Mouse (Mus musculus) hindbrain, embryonic 10.5 days (tissue): ENCODE data around the gene Slc36a2. TPM values are rescaled to one million over a fixed set of nuclear protein-coding genes. Genes with fewer than 3 reads are reported as not detected.
A peak's percentile ranks its signal among the peaks of the same experiment; 100 is the strongest.

ENCODE experiments used
- DNase-seq: peaks from one replicate; pipeline ENCODE4 v3.0.0-alpha.2; 2017; ENCODE audit warnings: low spot score
- H3K27ac ChIP-seq: fragments of 300-500 bp; sonication (generic); 2 replicates; pipeline ENCODE4 v1.5.1; 2016; ENCODE audit warnings: mild to moderate bottlenecking, moderate library complexity
- H3K27me3 ChIP-seq: fragments of 300-500 bp; sonication (generic); 2 replicates; pipeline ENCODE4 v1.6.1; 2016; ENCODE audit warnings: mild to moderate bottlenecking; ENCODE audit not compliant: poor library complexity, insufficient read depth, severe bottlenecking
- H3K36me3 ChIP-seq: fragments of 300-500 bp; sonication (generic); 2 replicates; pipeline ENCODE4 v1.6.1; 2016; ENCODE audit warnings: mild to moderate bottlenecking, moderate library complexity
- H3K4me1 ChIP-seq: fragments of 300-500 bp; sonication (generic); replicated peaks from 2 replicates; pipeline ENCODE4 v1.6.1; 2016; ENCODE audit warnings: mild to moderate bottlenecking
- H3K4me3 ChIP-seq: fragments of 300-500 bp; sonication (generic); 2 replicates; pipeline ENCODE4 v1.5.1; 2016; ENCODE audit warnings: mild to moderate bottlenecking, moderate library complexity
- H3K9me3 ChIP-seq: fragments of 300-500 bp; sonication (generic); 2 replicates; pipeline ENCODE4 v1.6.1; 2016; ENCODE audit warnings: mild to moderate bottlenecking, moderate library complexity
- WGBS: fragments of 180-500 bp; shearing (Covaris S2); methylation state at CpG from one replicate; pipeline ENCODE4 v1.1.7; 2016; 5-methylcytosine and 5-hydroxymethylcytosine counted together
- polyA plus RNA-seq: library from polyadenylated mRNA; unstranded; fragments of >200 nt; fragmentation: Nextera tagmentation; extraction: Ambion mirVana; gene quantifications from 2 replicates; pipeline ENCODE4 v1.2.1, GENCODE M21; 2016

Slc36a2 gene
- polyA plus RNA-seq, 1 experiment from 2014 or later: 1.0 TPM

- DNase-seq: no peak
- peaks cover 5% of the 10 kb centered on the region; the same call in 1 of the 2 replicates for H3K9me3 ChIP-seq
- 83% methylated on average over 2 of the region's 2 CpGs for WGBS
These were observed 24.2 kb upstream of the Slc36a2 start for GRCm38 (mm10) chr11:55209032-55209431.

GRCm38 (mm10) chr11:55208001-55208690 is 23.3 kb upstream of the Slc36a2 start:
- Histone ChIP-seq H3K27me3 (no peaks in the 10 kb centered on the region), H3K4me1 (peaks cover 38% of the 10 kb centered on the region), H3K27ac (no peak overlapping the region), H3K36me3 (peaks cover 3% of the 10 kb centered on the region; the same call in 1 of the 2 replicates), H3K4me3 (no peak overlapping the region), H3K9me3 (peaks cover 5% of the 10 kb centered on the region; the same call in 1 of the 2 replicates)
- 72% methylated on average over 6 of the region's 6 CpGs for WGBS
- no peak for DNase-seq

More at GRCm38 (mm10) chr11:55209032-55209431, 24.2 kb upstream of the Slc36a2 start:
- H3K27me3 ChIP-seq: no peaks in the 10 kb centered on the region
- H3K36me3 ChIP-seq: peaks cover 3% of the 10 kb centered on the region
- no peak overlapping the region for H3K27ac ChIP-seq
- H3K4me3 ChIP-seq: no peak overlapping the region
- peaks cover 38% of the 10 kb centered on the region for H3K4me1 ChIP-seq

DNA sequence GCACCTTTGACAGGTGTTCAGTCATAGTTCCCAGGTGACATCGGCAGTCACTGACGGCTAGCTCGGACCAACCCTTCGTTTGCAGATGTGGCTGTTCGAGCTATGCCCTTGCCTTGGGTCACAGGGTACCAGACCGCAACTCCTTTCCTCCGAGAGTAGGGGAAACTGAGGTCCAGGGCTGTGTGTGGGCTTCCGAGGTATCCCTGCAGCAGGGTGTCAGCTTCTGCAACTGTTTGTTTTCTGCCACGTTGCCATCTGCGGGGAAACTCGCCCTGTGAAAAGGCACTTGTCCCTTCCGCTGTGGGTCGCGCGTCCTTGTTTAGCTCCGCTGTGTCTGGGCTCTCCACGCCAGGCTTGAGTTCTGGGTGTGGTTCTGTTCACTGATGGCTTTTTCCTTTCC is 19.7 kb upstream of the Slc36a2 start:
- WGBS: 8% methylated on average over 17 of the region's 17 CpGs

GRCm38 (mm10) chr11:55204159-55204596 is 19.3 kb upstream of the Slc36a2 start, which contains the start of gene Slc36a1:
Gene Slc36a1 (plus strand): TSS chr11:55204350.
- peak within 1 kb of the TSS; percentile 76 for H3K4me3 ChIP-seq
- H3K4me1 ChIP-seq: peaks cover 21% of the 10 kb centered on the region
- H3K36me3 ChIP-seq: no peaks in the 10 kb centered on the region
- H3K9me3 ChIP-seq: no peaks in the 10 kb centered on the region
- under 1% methylated on average over 31 of the region's 31 CpGs for WGBS
- DNase-seq: peak; percentile 96
- peak within 1 kb of the TSS; percentile 86 for H3K27ac ChIP-seq
- H3K27me3 ChIP-seq: no peaks in the 10 kb centered on the region

More for the DNA sequence above, 19.7 kb upstream of the Slc36a2 start:
- Histone ChIP-seq H3K4me3 (peak overlapping the region; percentile 76), H3K4me1 (peaks cover 23% of the 10 kb centered on the region), H3K27ac (peak overlapping the region; percentile 86), H3K36me3 (no peaks in the 10 kb centered on the region), H3K27me3 (no peaks in the 10 kb centered on the region), H3K9me3 (no peaks in the 10 kb centered on the region)
- DNase-seq: no peak

GRCm38 (mm10) chr11:55197740-55198510 is 13.0 kb upstream of the Slc36a2 start:
- Histone ChIP-seq H3K9me3 (no peaks in the 10 kb centered on the region), H3K27me3 (no peaks in the 10 kb centered on the region), H3K36me3 (no peaks in the 10 kb centered on the region), H3K4me1 (no peaks in the 10 kb centered on the region), H3K4me3 (no peak overlapping the region), H3K27ac (no peak overlapping the region)
- WGBS: 85% methylated on average over 8 of the region's 8 CpGs
- no peak for DNase-seq

DNA sequence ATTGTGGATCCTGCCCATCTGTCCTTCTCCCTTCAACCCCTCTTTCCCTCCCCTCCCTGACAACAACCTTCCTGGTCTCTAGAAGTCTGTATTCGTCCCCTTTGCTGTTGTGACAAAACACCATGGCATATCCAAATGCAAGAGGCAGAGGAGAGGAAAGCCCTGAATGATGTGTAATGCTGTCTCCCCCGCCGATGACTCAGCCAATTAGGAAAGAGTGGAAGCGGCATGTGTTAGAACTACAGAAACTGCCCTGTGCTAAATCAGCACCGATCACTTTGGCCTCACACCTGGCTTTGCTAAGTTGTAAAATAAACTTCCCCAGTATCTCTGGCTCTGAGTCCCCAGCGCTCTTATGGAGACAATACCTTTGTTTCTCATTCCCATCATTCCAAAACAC is 12.2 kb upstream of the Slc36a2 start:
- H3K9me3 ChIP-seq: no peaks in the 10 kb centered on the region
- no peaks in the 10 kb centered on the region for H3K27me3 ChIP-seq
- no peak overlapping the region for H3K4me3 ChIP-seq
- no peaks in the 10 kb centered on the region for H3K4me1 ChIP-seq
- no peak overlapping the region for H3K27ac ChIP-seq
- DNase-seq: no peak
- H3K36me3 ChIP-seq: no peaks in the 10 kb centered on the region
- whole genome bisulfite sequencing: 74% methylated on average over 6 of the region's 6 CpGs

DNA sequence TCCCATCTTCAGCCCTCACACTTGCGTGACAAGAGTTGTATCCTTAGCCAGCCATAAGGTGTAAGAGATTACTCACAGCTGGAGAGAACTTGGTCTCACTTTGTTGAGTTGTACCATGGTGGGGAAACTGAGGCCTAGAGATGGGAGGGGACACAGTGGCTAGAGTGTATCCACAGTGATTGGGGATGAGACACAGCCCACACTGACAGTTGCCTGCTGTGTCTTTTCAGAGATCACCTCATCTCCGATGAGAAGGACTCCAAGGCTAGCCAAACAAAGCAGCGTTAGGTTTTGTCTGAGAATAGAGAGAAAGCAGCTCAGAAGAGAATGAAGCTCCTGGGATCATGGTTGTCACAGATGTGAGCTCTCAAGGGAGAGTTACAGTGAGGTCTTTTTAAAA is 5.3 kb upstream of the Slc36a2 start:
- Histone ChIP-seq H3K4me1 (no peaks in the 10 kb centered on the region), H3K36me3 (no peaks in the 10 kb centered on the region), H3K27ac (no peak overlapping the region), H3K4me3 (no peak overlapping the region), H3K9me3 (no peaks in the 10 kb centered on the region), H3K27me3 (no peaks in the 10 kb centered on the region)
- 82% methylated on average over 3 of the region's 3 CpGs for WGBS
- DNase-seq: no peak

DNA sequence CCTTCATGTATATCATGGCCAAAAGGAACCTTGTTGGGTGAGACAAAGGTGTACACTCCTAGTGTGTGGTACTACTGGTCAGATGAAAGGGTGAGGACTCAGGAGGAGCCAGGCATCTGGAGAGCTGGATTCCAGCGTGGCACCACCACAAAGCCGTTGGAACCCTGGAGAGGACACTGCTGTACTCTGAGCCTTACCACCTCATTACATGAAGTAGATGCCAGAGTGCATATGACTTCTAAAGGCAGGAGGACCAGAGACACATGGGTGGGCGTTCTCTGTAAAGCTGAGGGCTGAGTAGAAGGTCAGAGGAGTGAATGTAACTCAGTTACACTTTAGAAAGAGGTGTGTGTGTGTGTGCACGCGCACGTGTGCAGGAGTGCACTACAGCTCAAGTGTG is 2.9 kb upstream of the Slc36a2 start:
- H3K27me3 ChIP-seq: no peaks in the 10 kb centered on the region
- H3K4me1 ChIP-seq: peaks cover 20% of the 10 kb centered on the region
- H3K9me3 ChIP-seq: no peaks in the 10 kb centered on the region
- WGBS: 89% methylated on average over 6 of the region's 6 CpGs
- H3K36me3 ChIP-seq: no peaks in the 10 kb centered on the region
- no peak overlapping the region for H3K27ac ChIP-seq
- no peak overlapping the region for H3K4me3 ChIP-seq
- no peak for DNase-seq

DNA sequence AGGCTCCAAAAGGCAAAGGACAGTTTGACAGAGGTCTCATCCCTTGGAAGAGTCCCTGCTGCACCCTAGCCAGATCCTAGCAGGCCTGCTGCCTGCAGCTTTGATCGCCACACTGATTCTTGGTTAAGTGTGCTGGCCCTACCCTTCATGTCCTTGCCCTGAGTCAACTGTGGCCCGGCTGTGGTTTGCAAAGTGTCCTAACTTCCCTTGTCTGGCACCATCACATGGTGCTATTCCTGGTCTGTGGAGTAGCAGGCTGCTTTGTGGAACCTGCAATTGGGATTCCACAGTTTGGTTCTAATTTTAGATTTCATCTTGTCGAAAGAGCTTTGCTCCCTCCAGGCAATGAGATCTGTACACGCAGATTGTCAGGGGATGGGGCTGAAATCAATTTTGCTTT is 2.4 kb upstream of the Slc36a2 start:
- Histone ChIP-seq H3K27me3 (no peaks in the 10 kb centered on the region), H3K9me3 (no peaks in the 10 kb centered on the region), H3K4me3 (no peak overlapping the region), H3K36me3 (no peaks in the 10 kb centered on the region), H3K27ac (no peak overlapping the region), H3K4me1 (peaks cover 20% of the 10 kb centered on the region)
- WGBS: 86% methylated on average over 4 of the region's 4 CpGs
- no peak for DNase-seq

GRCm38 (mm10) chr11:55184246-55184645 is 631 bp downstream of the Slc36a2 start:
- no peaks in the 10 kb centered on the region for H3K9me3 ChIP-seq
- no peak overlapping the region for H3K4me3 ChIP-seq
- 83% methylated on average over 5 of the region's 5 CpGs for WGBS

GRCm38 (mm10) chr11:55183124-55183523 is 1.8 kb downstream of the Slc36a2 start:
- H3K9me3 ChIP-seq: no peaks in the 10 kb centered on the region
- 0 out of 2 replicates have a peak overlapping the region, but pooled peaks have one; percentile 35 for H3K27ac ChIP-seq
- H3K36me3 ChIP-seq: no peaks in the 10 kb centered on the region
- 52% methylated on average over 7 of the region's 7 CpGs for WGBS
- no peak for DNase-seq
- no peak overlapping the region for H3K4me3 ChIP-seq
- H3K27me3 ChIP-seq: no peaks in the 10 kb centered on the region
- peaks cover 20% of the 10 kb centered on the region for H3K4me1 ChIP-seq

More at GRCm38 (mm10) chr11:55184246-55184645, 631 bp downstream of the Slc36a2 start:
- Histone ChIP-seq H3K27me3 (no peaks in the 10 kb centered on the region), H3K36me3 (no peaks in the 10 kb centered on the region), H3K27ac (no peak overlapping the region), H3K4me1 (peaks cover 20% of the 10 kb centered on the region)
- no peak for DNase-seq

- 91% methylated on average over 3 of the region's 3 CpGs for WGBS
- Histone ChIP-seq H3K9me3 (no peaks in the 10 kb centered on the region), H3K36me3 (no peaks in the 10 kb centered on the region), H3K4me1 (peaks cover 20% of the 10 kb centered on the region), H3K4me3 (no peak overlapping the region), H3K27ac (no peak overlapping the region), H3K27me3 (no peaks in the 10 kb centered on the region)
- DNase-seq: no peak
These were observed 5.0 kb downstream of the Slc36a2 start for GRCm38 (mm10) chr11:55179856-55180255.

DNA sequence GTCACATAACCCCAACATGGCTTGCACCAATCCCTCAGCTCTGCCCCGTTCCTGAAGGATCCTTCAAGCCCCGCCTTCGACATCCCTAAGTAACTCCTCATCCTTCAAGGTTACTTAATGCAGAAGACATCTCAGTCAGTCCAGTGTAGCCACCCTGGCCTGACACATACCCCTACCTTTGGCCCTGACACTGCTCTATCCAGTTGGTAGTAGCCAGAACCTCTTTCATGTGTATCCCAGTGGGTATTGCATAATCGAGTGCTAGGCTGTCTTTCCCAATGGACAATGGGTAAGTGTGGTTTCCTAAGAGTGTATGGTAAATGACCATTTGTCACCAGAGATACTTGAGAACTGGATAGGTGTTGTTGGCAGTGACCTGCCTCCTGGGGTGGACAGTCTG is 6.0 kb downstream of the Slc36a2 start:
- no peak overlapping the region for H3K4me3 ChIP-seq
- H3K36me3 ChIP-seq: no peaks in the 10 kb centered on the region
- WGBS: 82% methylated on average over 4 of the region's 4 CpGs
- no peak overlapping the region for H3K27ac ChIP-seq
- H3K9me3 ChIP-seq: no peaks in the 10 kb centered on the region
- DNase-seq: no peak
- no peaks in the 10 kb centered on the region for H3K27me3 ChIP-seq
- H3K4me1 ChIP-seq: peaks cover 10% of the 10 kb centered on the region
